ENCODE assay signal across 24 mouse cellular contexts in genomic region chr5:142243069-142243468, GRCm38 (mm10).
"Had no signal": no experiment of that assay in that cellular context is flagged by ENCODE, and none has a peak within 500 bp of the region (broad histone marks: within the 10 kb centered on the region; RNA-seq: fewer than 3 reads in every experiment).

No protein-coding gene starts in this region.

- H3K27me3 ChIP-seq: heart, embryonic 12.5 days; hindbrain, embryonic 15.5 days; intestine, embryonic 15.5 days; limb, embryonic 12.5 days; liver, embryonic 13.5 days; liver, embryonic 15.5 days had no signal

- H3K27ac ChIP-seq: gastrocnemius, adult 2 months; heart, embryonic 10.5 days; hindbrain, embryonic 15.5 days; intestine, embryonic 15.5 days; layer of hippocampus, adult 2 months; left cerebral cortex, adult 2 months; limb, embryonic 10.5 days; limb, embryonic 12.5 days; liver, embryonic 13.5 days; liver, embryonic 15.5 days had no signal

- ATAC-seq: inflammation-experienced regulatory T-cells, adult 6 months; intestine, embryonic 15.5 days; intestine, postnatal 0 days had no signal

- H3K4me1 ChIP-seq: heart, embryonic 10.5 days; heart, embryonic 12.5 days; intestine, embryonic 15.5 days; limb, embryonic 12.5 days; liver, embryonic 13.5 days; liver, embryonic 15.5 days had no signal

- H3K4me2 ChIP-seq: heart, embryonic 12.5 days; hindbrain, embryonic 15.5 days; intestine, embryonic 15.5 days; limb, embryonic 12.5 days; liver, embryonic 11.5 days; liver, embryonic 13.5 days; liver, embryonic 15.5 days had no signal

- H3K4me3 ChIP-seq: gastrocnemius, adult 2 months; heart, embryonic 10.5 days; heart, embryonic 12.5 days; hindbrain, embryonic 15.5 days; intestine, embryonic 15.5 days; layer of hippocampus, adult 2 months; left cerebral cortex, adult 2 months; limb, embryonic 10.5 days; limb, embryonic 12.5 days; liver, embryonic 13.5 days; liver, embryonic 15.5 days had no signal

- H3K9ac ChIP-seq: heart, embryonic 12.5 days; hindbrain, embryonic 15.5 days; intestine, embryonic 15.5 days; limb, embryonic 12.5 days; liver, embryonic 13.5 days; liver, embryonic 15.5 days had no signal

- H3K9me3 ChIP-seq: hindbrain, embryonic 15.5 days; intestine, embryonic 15.5 days; limb, embryonic 10.5 days; liver, embryonic 15.5 days had no signal

- DNase-seq: gastrocnemius, adult 2 months; gastrocnemius, postnatal 10 days; gastrocnemius, postnatal 25 days; heart, adult 18-20 months; heart, postnatal 10 days; heart, postnatal 4 days; kidney, adult 18-20 months; kidney, adult 8-10 months; kidney, postnatal 10 days; kidney, postnatal 25 days; liver; liver, embryonic 13.5 days had no signal

- H3K36me3 ChIP-seq: heart, embryonic 10.5 days; heart, embryonic 12.5 days; hindbrain, embryonic 15.5 days; intestine, embryonic 15.5 days; limb, embryonic 10.5 days; limb, embryonic 12.5 days; liver, embryonic 13.5 days; liver, embryonic 15.5 days had no signal
